Mouse (Mus musculus) ES-E14 (cell line): Measurements from ENCODE around the gene Plce1.

Source experiments
- CHD2 ChIP-seq: IDR thresholded peaks from 2 replicates; pipeline ENCODE4 v1.6.1; 2014; ENCODE audit warnings: mild to moderate bottlenecking, low read depth, low read length, inconsistent platforms
- MAFK ChIP-seq: IDR thresholded peaks from 2 replicates; pipeline ENCODE4 v1.6.1; 2014; ENCODE audit warnings: mild to moderate bottlenecking, low read depth, low read length, inconsistent platforms; ENCODE audit not compliant: insufficient read depth

- TF ChIP-seq CHD2 (no peak), MAFK (no peak)
Observed at GRCm38 (mm10) chr19:38610809-38611208, 129.9 kb downstream of the Plce1 start.
